Mouse (Mus musculus) small intestine, adult 2 months (tissue): ENCODE measurements around the gene Akt2.

Experiments
- CTCF ChIP-seq: fragments of 200-500 bp; IDR thresholded peaks from 2 replicates; pipeline ENCODE4 v1.5.1; 2012; ENCODE audit warnings: low read depth, mild to moderate bottlenecking, control low read depth, inconsistent platforms, low read length, moderate library complexity, mixed read lengths; ENCODE audit not compliant: insufficient replicate concordance, insufficient read length; ENCODE audit errors: extremely low read depth
- POLR2A ChIP-seq: fragments of 200-500 bp; IDR thresholded peaks from 2 replicates; pipeline ENCODE4 v1.6.1; 2012; ENCODE audit warnings: low read depth, mild to moderate bottlenecking, control low read depth, inconsistent platforms, low read length, moderate library complexity

DNA sequence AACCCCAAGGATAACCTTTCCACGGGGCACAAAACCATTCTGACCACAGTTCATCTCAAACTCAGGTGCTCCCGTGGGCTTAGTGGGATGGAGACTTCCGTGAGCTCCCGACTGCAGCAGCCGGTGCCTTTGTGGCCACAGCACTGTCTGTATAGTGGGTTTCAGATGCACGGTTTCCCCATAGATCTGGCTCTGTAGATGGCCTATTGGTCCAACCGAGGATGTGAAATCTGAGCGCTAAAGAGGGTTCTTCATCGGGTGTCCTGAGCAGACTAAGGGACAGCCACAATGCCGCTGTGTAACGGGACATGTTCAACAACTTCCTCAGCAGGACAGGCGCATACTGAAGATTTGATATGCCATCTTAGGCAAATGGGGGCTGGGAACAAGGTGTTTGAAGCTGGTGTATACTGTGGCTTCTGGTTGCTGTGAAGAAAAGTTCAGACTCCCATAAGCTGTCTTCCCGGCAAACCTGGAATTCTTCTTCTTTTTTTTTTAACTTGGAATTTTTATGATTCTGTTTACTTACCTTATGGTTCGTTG is 97.0 kb downstream of the Akt2 start:
- TF ChIP-seq CTCF (no peak), POLR2A (no peak)
